Mouse (Mus musculus) hindbrain, embryonic 15.5 days (tissue): ENCODE measurements around the gene Tns3. TPM values are rescaled to one million over a fixed set of nuclear protein-coding genes. Genes with fewer than 3 reads are reported as not detected.
"Not testable (repeated sequence)": the region's sequence is repeated elsewhere in the genome, so short reads cannot be mapped to it uniquely, and the experiment has no call there.

Source experiments
- ATAC-seq: fragments of 200-750 bp; cut with Nextera tagmentation; 2 replicates; pipeline ENCODE4 v1.8.0; 2017; ENCODE audit warnings: low read depth, moderate number of reproducible peaks, moderate TSS enrichment; ENCODE audit not compliant: low FRiP score
- H3K27ac ChIP-seq: fragments of 300-500 bp; sonication (generic); replicated peaks from 2 replicates; pipeline ENCODE4 v1.5.1; 2015; ENCODE audit warnings: mild to moderate bottlenecking, inconsistent platforms
- H3K27me3 ChIP-seq: fragments of 300-500 bp; sonication (generic); 2 replicates; pipeline ENCODE4 v1.6.1; 2015; ENCODE audit warnings: control low read depth, inconsistent platforms
- H3K36me3 ChIP-seq: fragments of 300-500 bp; sonication (generic); 2 replicates; pipeline ENCODE4 v1.6.1; 2015; ENCODE audit warnings: control low read depth, inconsistent platforms
- H3K4me1 ChIP-seq: fragments of 300-500 bp; sonication (generic); replicated peaks from 2 replicates; pipeline ENCODE4 v1.6.1; 2015; ENCODE audit warnings: control low read depth, inconsistent platforms
- H3K4me2 ChIP-seq: fragments of 300-500 bp; sonication (generic); 2 replicates; pipeline ENCODE4 v1.6.1; 2015; ENCODE audit warnings: moderate library complexity, mild to moderate bottlenecking, inconsistent platforms
- H3K4me3 ChIP-seq: fragments of 300-500 bp; sonication (generic); 2 replicates; pipeline ENCODE4 v1.5.1; 2015; ENCODE audit warnings: mild to moderate bottlenecking, inconsistent platforms
- H3K9ac ChIP-seq: fragments of 300-500 bp; sonication (generic); 2 replicates; pipeline ENCODE4 v1.6.1; 2015; ENCODE audit warnings: inconsistent platforms
- H3K9me3 ChIP-seq: fragments of 300-500 bp; sonication (generic); 2 replicates; pipeline ENCODE4 v1.6.1; 2016; ENCODE audit warnings: control low read depth, inconsistent platforms
- WGBS: fragments of 180-500 bp; shearing (Covaris S2); methylation state at CpG from one replicate; pipeline ENCODE4 v1.1.7; 2015; 5-methylcytosine and 5-hydroxymethylcytosine counted together
- polyA plus RNA-seq: library from polyadenylated mRNA; unstranded; fragments of >200 nt; fragmentation: Nextera tagmentation; extraction: Ambion mirVana; gene quantifications from 2 replicates; pipeline ENCODE4 v1.2.1, GENCODE M21; 2015

Tns3 gene
- polyA plus RNA-seq, 1 experiment from 2014 or later, result 7.4 TPM

DNA sequence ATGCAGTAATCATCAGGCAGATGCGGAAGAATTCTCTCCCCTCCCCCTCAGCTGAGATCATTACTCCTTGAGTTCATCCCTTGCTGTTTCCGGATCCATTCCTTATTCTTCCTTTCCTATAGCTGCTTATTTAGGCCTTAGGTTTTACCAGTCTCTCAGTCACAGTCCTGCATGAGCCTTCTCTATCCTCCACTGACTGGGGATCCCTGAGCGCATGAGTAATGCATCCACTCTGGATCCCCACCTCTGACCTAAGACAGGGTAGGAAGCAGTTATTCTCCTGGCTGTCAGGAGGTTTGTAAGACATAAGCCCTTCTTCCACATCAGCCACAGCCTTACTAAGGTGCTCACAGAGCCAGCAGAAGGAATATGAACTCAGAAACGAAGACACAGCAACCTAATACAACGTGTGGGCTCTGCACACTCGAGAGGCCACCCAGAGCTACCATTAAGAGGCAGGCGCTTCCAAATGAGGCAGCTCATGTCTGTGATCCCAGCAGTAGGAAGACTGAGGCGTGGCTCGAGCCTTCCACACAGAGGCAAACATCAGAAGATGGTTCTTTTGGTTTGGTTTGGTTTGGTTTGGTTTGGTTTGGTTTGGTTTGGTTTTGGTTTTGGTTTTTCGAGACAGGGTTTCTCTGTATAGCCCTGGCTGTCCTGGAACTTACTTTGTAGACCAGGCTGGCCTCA is 38.3 kb downstream of the Tns3 start:
- no peak overlapping the region for H3K27ac ChIP-seq
- no peak overlapping the region for H3K4me2 ChIP-seq
- peaks cover 27% of the 10 kb centered on the region for H3K4me1 ChIP-seq
- H3K27me3 ChIP-seq, result no peaks in the 10 kb centered on the region
- H3K9ac ChIP-seq, result no peak overlapping the region
- H3K9me3 ChIP-seq, result no peaks in the 10 kb centered on the region
- no peaks in the 10 kb centered on the region for H3K36me3 ChIP-seq
- 73% methylated on average over 10 of the region's 10 CpGs for WGBS
- H3K4me3 ChIP-seq, result no peak overlapping the region
- no peak for ATAC-seq

DNA sequence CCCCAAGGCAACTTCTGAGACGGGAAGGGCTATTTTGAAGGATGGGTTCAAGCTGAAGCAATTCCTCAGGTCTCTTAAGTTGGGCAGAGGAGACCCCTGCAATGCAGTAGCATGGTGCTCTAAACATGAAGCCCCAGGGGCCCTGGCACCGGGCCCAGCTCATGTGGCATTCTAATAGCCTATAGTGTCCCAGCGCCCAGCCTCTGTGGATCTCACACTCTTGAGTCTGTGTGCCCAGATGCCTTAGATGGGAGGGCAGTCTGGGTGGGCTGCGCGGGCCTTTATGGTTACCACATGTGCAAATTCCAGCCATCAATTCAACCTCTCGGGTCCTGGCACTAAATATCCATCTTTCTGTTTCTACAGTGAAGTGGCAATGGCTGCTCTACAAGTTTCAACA is 38.9 kb downstream of the Tns3 start:
- no peaks in the 10 kb centered on the region for H3K9me3 ChIP-seq
- H3K27ac ChIP-seq, result no peak overlapping the region
- H3K4me3 ChIP-seq, result no peak overlapping the region
- no peak for ATAC-seq
- no peaks in the 10 kb centered on the region for H3K27me3 ChIP-seq
- no peak overlapping the region; the same call in 1 of the 2 replicates for H3K4me2 ChIP-seq
- WGBS, result 50% methylated on average over 6 of the region's 6 CpGs
- H3K4me1 ChIP-seq, result peaks cover 27% of the 10 kb centered on the region
- H3K9ac ChIP-seq, result no peak overlapping the region
- H3K36me3 ChIP-seq, result no peaks in the 10 kb centered on the region

DNA sequence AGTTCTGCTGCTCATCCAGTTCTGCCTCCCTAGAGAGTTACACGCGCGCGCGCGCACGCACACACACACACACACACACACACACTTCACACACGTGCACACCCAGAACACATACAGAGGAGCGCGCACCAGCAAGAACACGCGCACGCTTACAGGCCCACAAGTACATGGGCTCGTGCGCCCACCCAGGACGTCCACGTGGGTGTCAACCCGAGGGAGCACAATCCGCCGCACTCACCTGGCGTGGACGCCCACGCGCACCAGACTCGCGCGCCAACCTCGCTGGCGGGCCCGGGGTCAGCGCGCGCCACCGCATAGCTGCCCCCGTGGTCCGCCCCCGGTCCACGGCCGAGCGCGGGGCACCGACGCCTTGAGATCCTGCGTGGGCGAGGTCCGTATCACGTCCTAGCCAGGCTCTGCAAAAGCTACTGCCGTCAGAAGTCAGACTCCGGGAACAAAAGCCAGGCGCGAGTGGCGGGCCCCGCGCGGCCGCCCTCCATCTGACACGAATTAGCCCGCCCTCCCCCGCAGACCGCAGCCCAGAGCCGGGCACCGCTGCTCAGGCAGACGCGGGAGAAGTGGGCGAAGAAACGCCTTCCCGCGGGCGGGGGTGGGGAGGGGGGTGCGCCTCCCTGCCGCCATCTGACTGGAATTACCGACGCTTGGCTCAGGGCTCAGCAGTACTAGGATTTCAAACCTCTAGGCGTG is 40.0 kb downstream of the Tns3 start:
- H3K9ac ChIP-seq, result peak overlapping the region; percentile 68
- peak overlapping the region; percentile 97 for H3K4me2 ChIP-seq
- H3K36me3 ChIP-seq, result no peaks in the 10 kb centered on the region
- peak; percentile 80 for ATAC-seq
- WGBS, result 1% methylated on average over 73 of the region's 74 CpGs
- peak overlapping the region; percentile 71 for H3K4me3 ChIP-seq
- H3K27ac ChIP-seq, result peak overlapping the region; percentile 47
- H3K4me1 ChIP-seq, result peaks cover 27% of the 10 kb centered on the region
- H3K27me3 ChIP-seq, result no peaks in the 10 kb centered on the region
- H3K9me3 ChIP-seq, result no peaks in the 10 kb centered on the region

DNA sequence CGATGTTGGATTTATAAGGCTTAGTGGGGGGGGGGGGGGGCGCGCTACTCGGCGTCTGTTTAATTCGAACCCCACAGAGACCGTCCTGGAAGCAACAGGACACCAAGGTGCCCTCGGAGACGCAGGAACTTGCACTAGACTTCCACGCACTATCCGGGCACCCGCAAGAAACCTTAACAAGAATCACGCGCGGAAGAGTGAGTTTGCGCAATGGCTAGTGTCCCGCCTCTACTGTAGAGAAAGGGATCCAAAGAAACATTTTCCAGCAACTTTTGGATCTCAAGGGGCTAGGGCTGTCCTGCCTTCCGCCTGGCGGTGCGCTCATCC is 40.5 kb downstream of the Tns3 start:
- peak overlapping the region; percentile 71 for H3K4me3 ChIP-seq
- H3K27ac ChIP-seq, result no peak overlapping the region
- ATAC-seq, result no peak; the same call in 1 of the 2 replicates
- peaks cover 27% of the 10 kb centered on the region for H3K4me1 ChIP-seq
- H3K9ac ChIP-seq, result peak overlapping the region; percentile 68
- no peaks in the 10 kb centered on the region for H3K36me3 ChIP-seq
- H3K9me3 ChIP-seq, result no peaks in the 10 kb centered on the region
- no peaks in the 10 kb centered on the region for H3K27me3 ChIP-seq
- 5% methylated on average over 20 of the region's 20 CpGs for WGBS
- peak overlapping the region; percentile 97 for H3K4me2 ChIP-seq

DNA sequence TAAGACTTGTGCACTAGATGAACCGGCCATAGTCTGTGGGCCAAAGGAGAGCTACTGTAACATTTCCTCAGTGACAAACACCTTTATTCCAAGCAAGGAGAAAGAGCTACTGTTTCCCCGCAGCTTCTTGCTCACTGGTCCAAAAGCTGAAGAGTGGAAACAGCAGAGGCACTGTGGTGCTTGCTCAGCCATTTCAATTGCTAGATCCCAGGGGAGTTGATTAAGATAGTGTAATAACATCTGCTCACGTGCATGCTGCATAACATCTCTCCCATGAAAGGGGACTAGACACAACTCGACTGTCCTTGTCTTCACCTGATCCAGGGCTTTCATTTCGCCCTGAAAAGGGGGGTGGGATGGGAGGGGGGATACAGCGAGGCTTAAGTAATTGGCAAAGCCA is 41.7 kb downstream of the Tns3 start:
- no peaks in the 10 kb centered on the region for H3K9me3 ChIP-seq
- H3K27ac ChIP-seq, result no peak overlapping the region
- WGBS, result 44% methylated on average over 6 of the region's 6 CpGs
- H3K4me1 ChIP-seq, result peaks cover 27% of the 10 kb centered on the region
- H3K9ac ChIP-seq, result no peak overlapping the region
- H3K36me3 ChIP-seq, result no peaks in the 10 kb centered on the region
- H3K4me2 ChIP-seq, result peak overlapping the region; percentile 97
- no peak for ATAC-seq
- H3K27me3 ChIP-seq, result no peaks in the 10 kb centered on the region
- no peak overlapping the region for H3K4me3 ChIP-seq

DNA sequence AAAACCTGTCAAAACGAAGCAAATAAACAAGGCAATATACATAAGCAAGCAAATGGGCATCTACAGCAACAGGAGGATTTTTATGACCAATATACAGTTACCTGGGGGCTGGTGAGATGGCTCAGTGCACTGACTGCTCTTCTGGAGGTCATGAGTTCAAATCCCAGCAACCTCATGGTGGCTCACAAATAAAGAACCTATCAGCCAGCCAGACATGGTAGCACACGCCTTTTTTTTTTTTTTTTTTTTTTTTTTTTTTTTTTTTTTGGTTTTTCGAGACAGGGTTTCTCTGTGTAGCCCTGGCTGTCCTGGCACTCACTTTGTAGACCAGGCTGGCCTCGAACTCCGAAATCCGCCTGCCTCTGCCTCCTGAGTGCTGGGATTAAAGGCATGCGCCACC is 45.2 kb downstream of the Tns3 start:
- ATAC-seq, H3K27ac ChIP-seq, H3K4me3 ChIP-seq, H3K9ac ChIP-seq, H3K9me3 ChIP-seq, H3K4me2 ChIP-seq, H3K27me3 ChIP-seq, H3K36me3 ChIP-seq: not testable (repeated sequence)
- H3K4me1 ChIP-seq, result peaks cover 15% of the 10 kb centered on the region; the same call in 1 of the 2 replicates
- WGBS, result 87% methylated on average over 7 of the region's 7 CpGs

DNA sequence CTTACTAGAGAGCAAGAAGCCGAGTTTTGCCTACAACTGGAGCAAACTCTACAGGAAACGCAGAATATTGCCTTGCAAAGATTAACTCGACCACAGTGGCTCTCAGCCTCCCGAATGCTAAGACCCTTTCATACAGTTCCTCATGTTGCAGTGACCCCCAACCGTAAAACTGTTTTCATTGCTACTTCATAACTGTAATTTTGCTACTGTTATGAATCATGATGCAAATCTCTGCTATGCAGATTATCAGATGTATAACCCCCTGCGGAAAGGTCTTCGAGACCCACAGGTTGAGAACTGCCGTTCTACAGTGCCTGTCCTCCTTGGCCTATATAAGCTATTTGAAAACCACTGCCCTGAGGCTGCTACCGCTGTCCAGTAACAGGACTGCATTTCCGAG is 46.0 kb downstream of the Tns3 start:
- Histone ChIP-seq H3K4me2 (no peak overlapping the region), H3K36me3 (no peaks in the 10 kb centered on the region), H3K27ac (no peak overlapping the region), H3K9me3 (no peaks in the 10 kb centered on the region), H3K4me3 (no peak overlapping the region), H3K4me1 (0 out of 2 replicates have a peak, but pooled peaks cover 8% of the 10 kb centered on the region), H3K9ac (no peak overlapping the region), H3K27me3 (no peaks in the 10 kb centered on the region)
- WGBS, result 70% methylated on average over 10 of the region's 10 CpGs
- ATAC-seq, result no peak

DNA sequence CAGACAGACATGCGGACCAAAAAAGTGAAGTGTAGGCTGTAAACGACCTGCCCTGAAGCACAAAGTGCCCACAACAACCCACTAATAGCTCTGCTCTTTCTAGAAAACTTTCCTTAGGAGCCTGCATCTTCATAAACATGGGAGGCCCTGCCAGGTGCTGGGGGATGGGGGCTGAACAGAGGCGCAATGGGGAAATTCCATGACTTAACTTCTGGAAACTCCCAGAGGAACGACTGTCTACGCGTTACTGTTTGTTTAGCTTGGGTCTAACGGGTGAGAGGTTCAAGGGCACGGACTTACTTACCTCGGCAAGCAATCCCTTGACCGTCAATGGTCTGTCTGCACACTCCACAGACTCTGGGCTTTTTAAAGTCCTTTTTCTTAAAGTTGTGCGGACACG is 48.9 kb downstream of the Tns3 start:
- WGBS, result 84% methylated on average over 12 of the region's 12 CpGs
- H3K4me2 ChIP-seq, result no peak overlapping the region
- ATAC-seq, result no peak

DNA sequence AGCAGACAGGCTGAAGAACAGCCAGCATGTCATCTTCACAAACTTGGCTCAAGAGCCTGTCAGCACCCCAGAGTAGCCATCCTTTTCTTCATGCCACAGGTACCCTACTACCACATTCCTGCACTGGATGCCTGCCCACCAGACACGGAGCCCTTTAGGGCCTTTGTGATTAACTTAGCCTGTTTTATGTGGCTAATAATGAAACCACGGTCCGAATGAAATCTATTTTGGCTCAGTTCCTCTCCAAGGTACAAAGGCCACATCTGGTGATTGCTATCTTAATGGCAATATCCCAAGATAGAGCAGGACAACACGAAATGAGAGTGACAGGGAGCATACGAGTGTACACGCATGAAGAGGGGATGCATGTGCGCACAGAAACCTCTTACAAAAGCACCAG is 53.9 kb downstream of the Tns3 start:
- ATAC-seq, result no peak
- Histone ChIP-seq H3K27ac (no peak overlapping the region), H3K27me3 (no peaks in the 10 kb centered on the region), H3K4me3 (no peak overlapping the region), H3K4me2 (no peak overlapping the region), H3K9ac (no peak overlapping the region), H3K4me1 (no peaks in the 10 kb centered on the region), H3K9me3 (no peaks in the 10 kb centered on the region), H3K36me3 (no peaks in the 10 kb centered on the region)
- 74% methylated on average over 7 of the region's 7 CpGs for WGBS

More for the DNA sequence above, 48.9 kb downstream of the Tns3 start:
- Histone ChIP-seq H3K27ac (no peak overlapping the region), H3K27me3 (no peaks in the 10 kb centered on the region), H3K36me3 (no peaks in the 10 kb centered on the region), H3K9ac (no peak overlapping the region), H3K4me1 (no peaks in the 10 kb centered on the region), H3K9me3 (no peaks in the 10 kb centered on the region), H3K4me3 (no peak overlapping the region)

DNA sequence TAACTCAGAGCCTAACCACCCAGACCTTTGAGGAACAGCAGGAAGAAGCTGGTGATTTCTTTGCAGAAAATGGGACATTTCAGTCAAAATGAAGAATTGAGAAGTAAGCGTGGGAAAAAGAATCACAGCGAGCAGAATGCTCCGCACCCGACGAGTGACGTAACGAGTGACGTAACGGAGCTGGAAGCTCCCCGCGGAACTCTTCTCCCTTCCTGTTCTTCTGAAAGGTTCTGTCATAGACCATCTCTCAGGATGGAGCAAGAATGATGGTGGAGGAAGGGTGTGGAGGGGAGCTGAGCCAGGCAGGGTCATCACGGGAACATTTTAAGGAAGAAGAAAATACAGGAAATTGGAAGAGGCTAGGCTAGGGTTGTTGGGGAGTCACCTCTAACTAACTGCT is 54.5 kb downstream of the Tns3 start:
- Histone ChIP-seq H3K27ac (no peak overlapping the region), H3K4me1 (no peaks in the 10 kb centered on the region), H3K4me3 (no peak overlapping the region), H3K27me3 (no peaks in the 10 kb centered on the region), H3K36me3 (no peaks in the 10 kb centered on the region), H3K4me2 (no peak overlapping the region), H3K9me3 (no peaks in the 10 kb centered on the region), H3K9ac (no peak overlapping the region)
- WGBS, result 88% methylated on average over 12 of the region's 12 CpGs
- ATAC-seq, result no peak

DNA sequence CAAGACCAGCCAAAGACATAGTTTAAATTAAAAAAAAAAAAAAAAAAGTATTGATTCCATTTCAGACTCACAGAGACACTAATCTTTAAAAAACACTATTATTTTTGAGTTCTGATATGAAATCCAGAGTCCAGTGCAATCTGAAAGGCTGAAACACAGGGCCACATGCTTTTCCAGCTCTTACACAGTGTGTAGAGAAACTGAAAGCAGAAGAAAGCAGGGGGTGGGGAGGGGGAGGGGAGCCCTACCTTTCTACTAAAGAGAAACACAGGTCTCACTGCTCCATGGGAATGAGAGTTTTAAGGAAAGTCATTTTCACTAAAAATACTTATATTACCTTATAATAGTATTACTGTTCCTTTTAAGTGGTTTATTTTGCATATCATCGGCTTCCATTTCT is 57.2 kb downstream of the Tns3 start:
- 97% methylated on average over 1 of the region's 1 CpGs for WGBS
- H3K4me3 ChIP-seq, result no peak overlapping the region

DNA sequence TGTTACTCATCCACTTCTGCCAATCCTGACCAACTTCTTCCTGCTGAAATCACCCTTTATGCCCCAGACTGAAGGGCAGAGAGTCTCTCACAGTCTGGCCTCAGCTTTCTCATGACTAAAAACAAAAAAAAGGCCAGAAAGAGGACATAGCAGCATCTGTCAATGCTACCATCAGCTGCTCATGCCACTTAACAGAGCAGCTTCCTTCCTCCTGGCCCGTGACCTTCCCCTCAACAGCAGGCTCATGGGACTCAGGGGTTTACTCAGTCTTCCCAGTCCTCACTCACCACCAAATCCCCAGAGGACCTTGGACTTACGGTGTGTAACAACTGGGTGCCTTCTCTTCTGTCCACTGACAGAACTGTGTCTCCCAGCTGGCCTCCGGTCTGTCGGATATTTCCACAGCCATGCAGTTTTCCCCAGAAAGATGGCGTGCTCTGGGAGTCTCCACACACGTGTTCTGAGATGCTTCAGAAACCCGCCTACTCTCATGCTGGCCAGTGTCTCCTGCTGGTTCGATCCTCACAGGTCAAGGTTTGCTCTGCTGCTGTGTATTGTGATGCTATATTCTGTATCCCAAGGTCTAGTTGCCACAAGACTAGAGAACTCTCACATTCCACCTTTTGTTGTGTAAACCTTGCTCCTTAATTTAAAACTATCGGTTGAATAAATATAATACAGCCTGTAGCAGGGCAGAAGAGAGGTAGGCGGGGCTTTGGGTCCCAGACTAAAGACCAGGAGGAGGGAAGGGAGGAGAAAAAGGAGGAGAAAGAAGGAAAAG is 59.4 kb downstream of the Tns3 start:
- no peak for ATAC-seq

More for the DNA sequence above, 57.2 kb downstream of the Tns3 start:
- no peaks in the 10 kb centered on the region for H3K27me3 ChIP-seq
- H3K9me3 ChIP-seq, result no peaks in the 10 kb centered on the region
- H3K4me2 ChIP-seq, result no peak overlapping the region
- H3K9ac ChIP-seq, result no peak overlapping the region
- no peaks in the 10 kb centered on the region for H3K36me3 ChIP-seq
- H3K27ac ChIP-seq, result no peak overlapping the region
- H3K4me1 ChIP-seq, result no peaks in the 10 kb centered on the region
- no peak for ATAC-seq

More for the DNA sequence above, 59.4 kb downstream of the Tns3 start:
- Histone ChIP-seq H3K9me3 (no peaks in the 10 kb centered on the region), H3K4me2 (no peak overlapping the region), H3K9ac (no peak overlapping the region), H3K27ac (no peak overlapping the region), H3K4me3 (no peak overlapping the region), H3K4me1 (0 out of 2 replicates have a peak, but pooled peaks cover 4% of the 10 kb centered on the region), H3K27me3 (no peaks in the 10 kb centered on the region), H3K36me3 (no peaks in the 10 kb centered on the region)
- WGBS, result 90% methylated on average over 10 of the region's 10 CpGs
